Mouse (Mus musculus) lung, adult 2 months (tissue): ENCODE measurements around the gene Zdhhc14.
A peak's percentile ranks its signal among the peaks of the same experiment; 100 is the strongest.

Experiments used
- CTCF ChIP-seq: fragments of 200-500 bp; IDR thresholded peaks from 2 replicates; pipeline ENCODE4 v1.5.1; 2011; ENCODE audit warnings: mild to moderate bottlenecking, low read length, control low read depth; ENCODE audit not compliant: insufficient read depth
- POLR2A ChIP-seq: fragments of 200-500 bp; IDR thresholded peaks from 2 replicates; pipeline ENCODE4 v1.6.1; 2011; ENCODE audit warnings: low read depth, mild to moderate bottlenecking, control low read depth, low read length, borderline replicate concordance; ENCODE audit errors: extremely low read depth

DNA sequence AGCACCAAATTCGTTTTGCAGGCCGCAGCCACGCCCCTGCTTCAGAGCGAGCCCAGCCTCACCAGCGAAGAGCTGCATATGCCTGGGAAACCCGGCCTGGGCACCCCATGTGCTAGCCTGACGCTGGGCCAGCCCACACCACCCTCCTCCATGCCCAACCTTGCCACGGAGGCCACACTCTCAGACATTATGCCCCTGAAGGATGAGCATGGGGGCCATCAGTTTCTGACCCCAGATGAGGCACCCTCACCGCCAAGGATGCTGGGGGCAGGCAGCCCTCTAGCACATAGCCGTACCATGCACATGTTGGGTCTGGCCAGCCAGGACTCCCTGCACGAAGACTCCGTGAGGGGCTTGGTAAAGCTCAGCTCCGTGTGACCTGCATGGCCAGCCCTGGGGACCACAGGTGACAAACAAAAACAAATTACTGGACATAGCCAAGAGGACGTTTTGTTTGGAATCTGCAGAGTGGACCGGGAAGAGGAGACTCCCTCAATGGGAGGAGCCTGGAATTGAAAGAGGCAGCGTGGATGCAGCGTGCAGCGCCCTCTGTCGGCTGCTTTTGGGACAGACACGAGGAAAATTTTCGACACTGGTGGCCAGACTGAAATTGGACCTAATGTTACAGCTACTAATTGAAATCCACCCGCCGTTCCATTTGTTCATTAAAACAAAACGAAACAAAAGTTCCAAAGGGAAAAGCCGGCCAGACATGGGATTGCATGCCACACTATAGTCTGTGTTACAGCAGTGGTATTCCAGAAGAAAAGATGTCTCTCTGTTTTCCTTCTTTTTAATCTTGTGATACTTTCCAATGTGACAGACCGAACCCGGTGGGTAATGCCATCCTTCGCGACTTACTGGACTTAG, 260.6 kb downstream of the Zdhhc14 start:
- no peak for TF ChIP-seq POLR2A
- peak; percentile 88 for TF ChIP-seq CTCF
